Mouse (Mus musculus) liver, embryonic 12.5 days (tissue): ENCODE results near the gene Myo1h. TPM values are rescaled to one million over a fixed set of nuclear protein-coding genes. Genes with fewer than 3 reads are reported as not detected.

Source experiments
- ATAC-seq: fragments of 200-750 bp; cut with Nextera tagmentation; 2 replicates; pipeline ENCODE4 v1.8.0; 2017; ENCODE audit warnings: moderate number of reproducible peaks, mild to moderate bottlenecking, moderate library complexity
- H3K27ac ChIP-seq: fragments of 300-500 bp; sonication (generic); 2 replicates; pipeline ENCODE4 v1.5.1; 2016; ENCODE audit warnings: mild to moderate bottlenecking
- H3K27me3 ChIP-seq: fragments of 300-500 bp; sonication (generic); replicated peaks from 2 replicates; pipeline ENCODE4 v1.6.1; 2016; ENCODE audit warnings: mild to moderate bottlenecking, moderate library complexity
- H3K36me3 ChIP-seq: fragments of 300-500 bp; sonication (generic); 2 replicates; pipeline ENCODE4 v1.6.1; 2016; ENCODE audit warnings: mild to moderate bottlenecking, moderate library complexity
- H3K4me1 ChIP-seq: fragments of 300-500 bp; sonication (generic); 2 replicates; pipeline ENCODE4 v1.6.1; 2016
- H3K4me2 ChIP-seq: fragments of 300-500 bp; sonication (generic); 2 replicates; pipeline ENCODE4 v1.6.1; 2016; ENCODE audit warnings: mild to moderate bottlenecking, moderate library complexity
- H3K4me3 ChIP-seq: fragments of 300-500 bp; sonication (generic); 2 replicates; pipeline ENCODE4 v1.5.1; 2016; ENCODE audit warnings: mild to moderate bottlenecking, moderate library complexity
- H3K9ac ChIP-seq: fragments of 300-500 bp; sonication (generic); 2 replicates; pipeline ENCODE4 v1.6.1; 2016; ENCODE audit warnings: mild to moderate bottlenecking, moderate library complexity
- H3K9me3 ChIP-seq: fragments of 300-500 bp; sonication (generic); replicated peaks from 2 replicates; pipeline ENCODE4 v1.6.1; 2016; ENCODE audit warnings: mild to moderate bottlenecking, moderate library complexity
- WGBS: fragments of 180-500 bp; shearing (Covaris S2); methylation state at CpG from one replicate; pipeline ENCODE4 v1.1.7; 2016; ENCODE audit not compliant: insufficient replicate concordance; 5-methylcytosine and 5-hydroxymethylcytosine counted together
- polyA plus RNA-seq: library from polyadenylated mRNA; unstranded; fragments of >200 nt; fragmentation: Nextera tagmentation; extraction: Ambion mirVana; gene quantifications from 2 replicates; pipeline ENCODE4 v1.2.1, GENCODE M21; 2016

Myo1h gene
- polyA plus RNA-seq, 1 experiment from 2014 or later = 0.38 TPM

- Histone ChIP-seq H3K27me3 (no peaks in the 10 kb centered on the region), H3K4me2 (peak overlapping the region; percentile 96), H3K27ac (peak overlapping the region; percentile 93), H3K9ac (peak overlapping the region; percentile 92), H3K9me3 (no peaks in the 10 kb centered on the region), H3K4me3 (peak overlapping the region; percentile 87), H3K36me3 (peaks cover 36% of the 10 kb centered on the region), H3K4me1 (peaks cover 70% of the 10 kb centered on the region)
- 1% methylated on average over 20 of the region's 20 CpGs for WGBS
- ATAC-seq = peak; percentile 21
Measured at GRCm38 (mm10) chr5:114379763-114380162, 90.8 kb downstream of the Myo1h start.

- Histone ChIP-seq H3K4me3 (peak within 1 kb of the TSS; percentile 87), H3K27me3 (no peaks in the 10 kb centered on the region), H3K36me3 (peaks cover 37% of the 10 kb centered on the region), H3K4me2 (peak within 1 kb of the TSS; percentile 96), H3K4me1 (peaks cover 63% of the 10 kb centered on the region), H3K9me3 (no peaks in the 10 kb centered on the region), H3K27ac (peak within 1 kb of the TSS; percentile 93), H3K9ac (peak within 1 kb of the TSS; percentile 92)
- ATAC-seq = peak; percentile 94
- WGBS = under 1% methylated on average over 74 of the region's 74 CpGs
Measured at GRCm38 (mm10) chr5:114380209-114381012, 91.4 kb downstream of the Myo1h start, which contains the start of the genes Kctd10 and Ube3b. Gene Kctd10, minus strand, starts transcription at chr5:114380508. Gene Ube3b, plus strand, starts transcription at chr5:114380607.

- Histone ChIP-seq H3K27ac (peak overlapping the region; percentile 93), H3K4me3 (peak overlapping the region; percentile 87), H3K9ac (peak overlapping the region; percentile 92), H3K4me2 (peak overlapping the region; percentile 96), H3K36me3 (peaks cover 36% of the 10 kb centered on the region), H3K9me3 (no peaks in the 10 kb centered on the region), H3K27me3 (no peaks in the 10 kb centered on the region), H3K4me1 (peaks cover 58% of the 10 kb centered on the region)
- 0 out of 2 replicates have a peak, but pooled peaks have one; percentile 1 for ATAC-seq
- 0% methylated on average over 18 of the region's 18 CpGs for WGBS
Measured at GRCm38 (mm10) chr5:114381013-114381351, 92.0 kb downstream of the Myo1h start.

- Histone ChIP-seq H3K4me2 (no peak overlapping the region), H3K36me3 (peaks cover 57% of the 10 kb centered on the region)
- 69% methylated on average over 9 of the region's 9 CpGs for WGBS
Measured at GRCm38 (mm10) chr5:114383184-114383904, 94.4 kb downstream of the Myo1h start.

GRCm38 (mm10) chr5:114384448-114384847, 95.5 kb downstream of the Myo1h start:
- Histone ChIP-seq H3K36me3 (peaks cover 68% of the 10 kb centered on the region), H3K4me3 (no peak overlapping the region), H3K4me1 (peaks cover 23% of the 10 kb centered on the region), H3K9me3 (no peaks in the 10 kb centered on the region), H3K27me3 (no peaks in the 10 kb centered on the region), H3K9ac (no peak overlapping the region), H3K4me2 (no peak overlapping the region), H3K27ac (no peak overlapping the region)
- 81% methylated on average over 8 of the region's 8 CpGs for WGBS
- ATAC-seq = no peak

More at GRCm38 (mm10) chr5:114383184-114383904, 94.4 kb downstream of the Myo1h start:
- Histone ChIP-seq H3K4me1 (peaks cover 34% of the 10 kb centered on the region), H3K9ac (no peak overlapping the region), H3K27me3 (no peaks in the 10 kb centered on the region), H3K9me3 (no peaks in the 10 kb centered on the region), H3K4me3 (no peak overlapping the region), H3K27ac (no peak overlapping the region)
- ATAC-seq = no peak

GRCm38 (mm10) chr5:114393169-114393568, 104.2 kb downstream of the Myo1h start:
- Histone ChIP-seq H3K4me1 (no peaks in the 10 kb centered on the region), H3K9ac (no peak overlapping the region), H3K27me3 (no peaks in the 10 kb centered on the region), H3K9me3 (no peaks in the 10 kb centered on the region), H3K36me3 (peaks cover 100% of the 10 kb centered on the region), H3K4me3 (no peak overlapping the region), H3K4me2 (no peak overlapping the region), H3K27ac (no peak overlapping the region)
- ATAC-seq = no peak
- WGBS = 83% methylated on average over 9 of the region's 9 CpGs

GRCm38 (mm10) chr5:114406592-114406991, 117.6 kb downstream of the Myo1h start:
- H3K4me2 ChIP-seq = no peak overlapping the region
- H3K4me3 ChIP-seq = no peak overlapping the region
- no peak overlapping the region for H3K27ac ChIP-seq
- WGBS = 89% methylated on average over 14 of the region's 14 CpGs
- H3K4me1 ChIP-seq = no peaks in the 10 kb centered on the region
- ATAC-seq = no peak
- H3K36me3 ChIP-seq = peaks cover 100% of the 10 kb centered on the region
- H3K27me3 ChIP-seq = no peaks in the 10 kb centered on the region
- no peak overlapping the region for H3K9ac ChIP-seq
- no peaks in the 10 kb centered on the region for H3K9me3 ChIP-seq

- whole genome bisulfite sequencing = 88% methylated on average over 10 of the region's 10 CpGs
- no peak overlapping the region for H3K27ac ChIP-seq
Measured at GRCm38 (mm10) chr5:114407269-114407668, 118.3 kb downstream of the Myo1h start.

GRCm38 (mm10) chr5:114407810-114408209, 118.8 kb downstream of the Myo1h start:
- no peaks in the 10 kb centered on the region for H3K9me3 ChIP-seq
- ATAC-seq = no peak
- 89% methylated on average over 9 of the region's 9 CpGs for WGBS

More at GRCm38 (mm10) chr5:114407269-114407668, 118.3 kb downstream of the Myo1h start:
- H3K9me3 ChIP-seq = no peaks in the 10 kb centered on the region
- peaks cover 100% of the 10 kb centered on the region for H3K36me3 ChIP-seq
- H3K4me3 ChIP-seq = no peak overlapping the region
- H3K4me2 ChIP-seq = no peak overlapping the region
- no peaks in the 10 kb centered on the region for H3K4me1 ChIP-seq
- no peak overlapping the region for H3K9ac ChIP-seq
- ATAC-seq = no peak
- H3K27me3 ChIP-seq = no peaks in the 10 kb centered on the region

GRCm38 (mm10) chr5:114408846-114409245, 119.9 kb downstream of the Myo1h start:
- Histone ChIP-seq H3K4me1 (peaks cover 8% of the 10 kb centered on the region; the same call in 1 of the 2 replicates), H3K27ac (no peak overlapping the region), H3K4me2 (no peak overlapping the region), H3K9me3 (no peaks in the 10 kb centered on the region), H3K9ac (no peak overlapping the region), H3K36me3 (peaks cover 100% of the 10 kb centered on the region), H3K4me3 (no peak overlapping the region), H3K27me3 (no peaks in the 10 kb centered on the region)
- WGBS = 90% methylated on average over 11 of the region's 11 CpGs
- ATAC-seq = no peak

More at GRCm38 (mm10) chr5:114407810-114408209, 118.8 kb downstream of the Myo1h start:
- H3K4me3 ChIP-seq = no peak overlapping the region
- no peak overlapping the region for H3K4me2 ChIP-seq
- H3K9ac ChIP-seq = no peak overlapping the region
- H3K4me1 ChIP-seq = 0 out of 2 replicates have a peak, but pooled peaks cover 1% of the 10 kb centered on the region
- H3K27ac ChIP-seq = no peak overlapping the region
- H3K36me3 ChIP-seq = peaks cover 100% of the 10 kb centered on the region
- no peaks in the 10 kb centered on the region for H3K27me3 ChIP-seq

- H3K9me3 ChIP-seq = no peaks in the 10 kb centered on the region
- H3K4me3 ChIP-seq = no peak overlapping the region
- H3K27me3 ChIP-seq = no peaks in the 10 kb centered on the region
- no peak overlapping the region for H3K4me2 ChIP-seq
- H3K36me3 ChIP-seq = peaks cover 100% of the 10 kb centered on the region
- H3K4me1 ChIP-seq = peaks cover 8% of the 10 kb centered on the region; the same call in 1 of the 2 replicates
- no peak overlapping the region for H3K9ac ChIP-seq
- WGBS = 83% methylated on average over 13 of the region's 13 CpGs
- ATAC-seq = no peak
- H3K27ac ChIP-seq = no peak overlapping the region
Measured at GRCm38 (mm10) chr5:114410429-114410828, 121.5 kb downstream of the Myo1h start.
